Mouse (Mus musculus): ENCODE measurements around the gene Arhgap23. TPM values are rescaled to one million over a fixed set of nuclear protein-coding genes. Genes with fewer than 3 reads are reported as not detected.

Arhgap23 gene
- total and polyA plus RNA-seq, 3 experiments = 1.2 to 5.6 (median 4.2) TPM

DNA sequence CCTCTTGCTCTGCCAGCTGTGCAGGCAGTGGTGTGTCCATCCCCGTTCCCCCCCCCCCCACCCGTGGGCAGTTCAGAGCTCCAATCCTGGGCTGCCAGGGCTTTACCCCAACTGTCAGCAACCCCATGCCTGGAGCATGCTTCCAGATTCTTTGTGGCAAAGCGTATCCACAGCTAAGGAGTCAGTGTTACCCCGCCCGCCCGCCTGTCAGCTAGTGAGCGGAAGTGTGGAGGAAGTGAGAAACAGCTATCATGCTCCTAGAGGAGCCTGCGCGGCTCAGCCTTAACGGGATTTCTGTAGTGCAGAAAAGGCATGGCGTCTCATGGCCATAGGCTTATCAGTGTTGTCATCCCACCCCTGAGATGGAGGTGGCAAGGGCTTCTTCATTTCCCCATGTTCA, 21.2 kb upstream of the Arhgap23 start:
- no peaks in the 10 kb centered on the region for H3K79me2 ChIP-seq (replicated peaks; ENCODE audit: control insufficient read depth, extremely low read depth, insufficient read depth, poor library complexity, severe bottlenecking)
- H3K9ac ChIP-seq (ENCODE audit: insufficient read depth, low read depth) = no peak overlapping the region
- H3K27ac ChIP-seq (ENCODE audit: insufficient read depth, low read depth) = no peak overlapping the region
- H3K27me3 ChIP-seq (replicated peaks) = no peaks in the 10 kb centered on the region
- no peak for DNase-seq (ENCODE audit: extremely low read depth)
- TF ChIP-seq CHD2 (IDR thresholded peaks at IDR 0.05; ENCODE audit: low read length) (no peak), USF2 (conservative IDR thresholded peaks at IDR 0.05; ENCODE audit: low read depth, low read length) (no peak), JUN (IDR thresholded peaks at IDR 0.05; ENCODE audit: insufficient read depth, low read depth, low read length) (no peak), MAZ (IDR thresholded peaks at IDR 0.05; ENCODE audit: low read depth, low read length) (no peak), E2F4 (IDR thresholded peaks at IDR 0.05; ENCODE audit: insufficient replicate concordance, low read depth, low read length) (no peak), GABPA (IDR thresholded peaks at IDR 0.05; ENCODE audit: insufficient replicate concordance, low read depth, low read length) (no peak), ELF1 (IDR thresholded peaks at IDR 0.05; ENCODE audit: low read depth, low read length) (no peak), POLR2A (IDR thresholded peaks at IDR 0.05; ENCODE audit: low read depth, low read length) (no peak), PAX5 (IDR thresholded peaks at IDR 0.05; ENCODE audit: low read length) (no peak), MXI1 (IDR thresholded peaks at IDR 0.05; ENCODE audit: low read depth, low read length) (no peak), EP300 (IDR thresholded peaks at IDR 0.05; ENCODE audit: low read length) (no peak)
- in situ Hi-C loops (cut with MboI; ENCODE audit: low pct_ligation_motif_present, low pct_unique_long_range_greater_than_20kb, low sequenced_read_pairs) = no loop called here
- dilution Hi-C loops (cut with MboI; ENCODE audit: extremely low pct_ligation_motif_present, extremely low pct_unique_long_range_greater_than_20kb, low sequenced_read_pairs) = no loop called here
- no peaks in the 10 kb centered on the region for H3K4me1 ChIP-seq (ENCODE audit: control insufficient read depth in 1 of 2, insufficient read depth in 2 of 2)
- no peaks in the 10 kb centered on the region for H3K9me3 ChIP-seq (replicated peaks; ENCODE audit: low read length)
- H3K36me3 ChIP-seq (replicated peaks in 1 of 2; ENCODE audit: control insufficient read depth in 1 of 2, insufficient read depth in 1 of 2, low read length in 1 of 2) = peaks cover 43 to 81% of the 10 kb centered on the region in 2 experiments
- H3K4me2 ChIP-seq (ENCODE audit: insufficient read depth, low read depth, poor library complexity, severe bottlenecking) = no peak overlapping the region
- H3K4me3 ChIP-seq (replicated peaks in 1 of 3; ENCODE audit: low read depth in 2 of 3, low read length in 2 of 3, poor library complexity in 1 of 3) = no peak overlapping the region

DNA sequence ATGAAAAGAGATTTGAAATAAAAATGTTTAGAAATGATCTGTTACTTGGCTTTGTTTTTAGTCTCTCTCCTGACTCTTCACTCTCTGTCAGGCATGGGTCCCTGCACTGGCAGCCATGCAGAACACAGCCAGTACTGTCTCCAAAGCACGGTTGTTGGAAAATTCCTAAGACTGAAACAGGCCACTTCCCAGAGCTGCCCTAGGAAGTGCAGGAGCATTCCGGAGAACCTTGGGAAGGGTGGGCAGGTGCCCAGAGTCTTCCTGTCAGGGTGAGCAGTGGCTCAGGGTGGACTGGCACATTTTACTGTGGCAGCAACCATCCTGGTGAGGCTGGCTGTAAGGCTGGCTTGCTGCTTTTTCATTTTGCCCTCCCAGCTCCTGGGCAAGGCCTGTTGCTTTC, 16.8 kb upstream of the Arhgap23 start:
- in situ Hi-C loops (cut with MboI; ENCODE audit: low pct_ligation_motif_present, low pct_unique_long_range_greater_than_20kb, low sequenced_read_pairs) (loop anchor here (5.0 kb wide), 1 partner anchor 36 kb away; the partner anchor contains the start of gene Socs7), dilution Hi-C loops (cut with MboI; ENCODE audit: extremely low pct_ligation_motif_present, extremely low pct_unique_long_range_greater_than_20kb, low sequenced_read_pairs) (no loop called here)
- no peak for DNase-seq (ENCODE audit: extremely low read depth)
- H3K4me2 ChIP-seq (ENCODE audit: insufficient read depth, low read depth, poor library complexity, severe bottlenecking) = no peak overlapping the region
- no peak overlapping the region for H3K4me3 ChIP-seq (replicated peaks in 1 of 3; ENCODE audit: low read depth in 2 of 3, low read length in 2 of 3, poor library complexity in 1 of 3)
- TF ChIP-seq SMC3 (IDR thresholded peaks at IDR 0.05; ENCODE audit: low read depth, low read length) (no peak), TBP (conservative IDR thresholded peaks at IDR 0.05; ENCODE audit: low read depth, low read length) (no peak), SIN3A (IDR thresholded peaks at IDR 0.05; ENCODE audit: low read length) (no peak), CTCF (conservative IDR thresholded peaks at IDR 0.05 in 1 of 2, IDR thresholded peaks at IDR 0.05 in 1 of 2; ENCODE audit: low read depth in 2 of 2, low read length in 2 of 2) (no peak), BHLHE40 (IDR thresholded peaks at IDR 0.05; ENCODE audit: low read depth, low read length) (no peak), USF2 (conservative IDR thresholded peaks at IDR 0.05; ENCODE audit: low read depth, low read length) (no peak), MAZ (IDR thresholded peaks at IDR 0.05; ENCODE audit: low read depth, low read length) (no peak), ELF1 (IDR thresholded peaks at IDR 0.05; ENCODE audit: low read depth, low read length) (no peak), RAD21 (IDR thresholded peaks at IDR 0.05; ENCODE audit: low read depth, low read length) (no peak)
- peaks cover 9 to 30% of the 10 kb centered on the region in 2 experiments for H3K4me1 ChIP-seq (ENCODE audit: control insufficient read depth in 1 of 2, insufficient read depth in 2 of 2)
- H3K27ac ChIP-seq (ENCODE audit: insufficient read depth, low read depth) = no peak overlapping the region
- H3K79me2 ChIP-seq (replicated peaks; ENCODE audit: control insufficient read depth, extremely low read depth, insufficient read depth, poor library complexity, severe bottlenecking) = no peaks in the 10 kb centered on the region
- no peaks in the 10 kb centered on the region for H3K9me3 ChIP-seq (replicated peaks; ENCODE audit: low read length)
- H3K9ac ChIP-seq (ENCODE audit: insufficient read depth, low read depth) = no peak overlapping the region
- H3K27me3 ChIP-seq (replicated peaks) = peaks cover 9% of the 10 kb centered on the region
- peaks cover 13 to 40% of the 10 kb centered on the region in 2 experiments for H3K36me3 ChIP-seq (replicated peaks in 1 of 2; ENCODE audit: control insufficient read depth in 1 of 2, insufficient read depth in 1 of 2, low read length in 1 of 2)
